Mouse (Mus musculus) hindbrain, embryonic 14.5 days (tissue): ENCODE measurements at regions not wholly inside any gene's neighbourhood (a gene's known extent, or its start where the extent isn't known, plus 50 kb on each side); places are given as distances from the start of the nearest gene placed in this dataset.

Source experiments
- ATAC-seq: fragments of 200-750 bp; cut with Nextera tagmentation; 2 replicates; pipeline ENCODE4 v1.8.0; 2017; ENCODE audit warnings: moderate number of reproducible peaks, mild to moderate bottlenecking, moderate TSS enrichment, moderate library complexity; ENCODE audit not compliant: low FRiP score
- DNase-seq: peaks from one replicate; pipeline ENCODE4 v3.0.0-alpha.2; 2015; ENCODE audit warnings: low spot score
- H3K27ac ChIP-seq: fragments of 300-500 bp; sonication (generic); 2 replicates; pipeline ENCODE4 v1.5.1; 2014; ENCODE audit warnings: mild to moderate bottlenecking, moderate library complexity
- H3K27me3 ChIP-seq: fragments of 300-500 bp; sonication (generic); 2 replicates; pipeline ENCODE4 v1.6.1; 2014; ENCODE audit warnings: mild to moderate bottlenecking, low read length, mixed read lengths; ENCODE audit not compliant: control insufficient read depth, insufficient read depth
- H3K36me3 ChIP-seq: fragments of 300-500 bp; sonication (generic); replicated peaks from 2 replicates; pipeline ENCODE4 v1.6.1; 2014; ENCODE audit not compliant: control insufficient read depth, insufficient read depth
- H3K4me1 ChIP-seq: fragments of 300-500 bp; sonication (generic); replicated peaks from 2 replicates; pipeline ENCODE4 v1.6.1; 2014; ENCODE audit warnings: antibody characterized with exemption, low read length, mixed read lengths; ENCODE audit not compliant: control insufficient read depth, insufficient read depth
- H3K4me2 ChIP-seq: fragments of 300-500 bp; sonication (generic); replicated peaks from 2 replicates; pipeline ENCODE4 v1.6.1; 2014; ENCODE audit warnings: mild to moderate bottlenecking, moderate library complexity
- H3K4me3 ChIP-seq: fragments of 300-500 bp; sonication (generic); replicated peaks from 2 replicates; pipeline ENCODE4 v1.5.1; 2014; ENCODE audit warnings: mild to moderate bottlenecking, low read length
- H3K9ac ChIP-seq: fragments of 300-500 bp; sonication (generic); 2 replicates; pipeline ENCODE4 v1.6.1; 2014
- H3K9me3 ChIP-seq: fragments of 300-500 bp; sonication (generic); 2 replicates; pipeline ENCODE4 v1.6.1; 2016; ENCODE audit warnings: low read length; ENCODE audit not compliant: control insufficient read depth
- WGBS: fragments of 180-500 bp; shearing (Covaris S2); extraction: QIAGEN DNeasy Blood & Tissue Kit; methylation state at CpG from one replicate; pipeline ENCODE4 v1.1.7; 2014; 5-methylcytosine and 5-hydroxymethylcytosine counted together

GRCm38 (mm10) chr8:107669608-107670007 is 81.3 kb upstream of the Psmd7 start:
- Histone ChIP-seq H3K4me2 (no peak overlapping the region), H3K4me3 (no peak overlapping the region), H3K9ac (no peak overlapping the region), H3K27me3 (no peaks in the 10 kb centered on the region), H3K36me3 (no peaks in the 10 kb centered on the region), H3K27ac (no peak overlapping the region), H3K9me3 (no peaks in the 10 kb centered on the region), H3K4me1 (no peaks in the 10 kb centered on the region; the same call in 1 of the 2 replicates)
- no peak for ATAC-seq
- DNase-seq: no peak
- WGBS: 90% methylated on average over 5 of the region's 5 CpGs

- no peaks in the 10 kb centered on the region for H3K27me3 ChIP-seq
- DNase-seq: peak; percentile 64
- H3K4me3 ChIP-seq: no peak overlapping the region
- no peaks in the 10 kb centered on the region for H3K36me3 ChIP-seq
- H3K9me3 ChIP-seq: no peaks in the 10 kb centered on the region
- H3K4me2 ChIP-seq: no peak overlapping the region
- H3K27ac ChIP-seq: 0 out of 2 replicates have a peak overlapping the region, but pooled peaks have one; percentile 1
- no peak overlapping the region for H3K9ac ChIP-seq
- 23% methylated on average over 8 of the region's 8 CpGs for whole genome bisulfite sequencing
- no peaks in the 10 kb centered on the region; the same call in 1 of the 2 replicates for H3K4me1 ChIP-seq
- ATAC-seq: peak; percentile 73; the same call in 1 of the 2 replicates
Measured at GRCm38 (mm10) chr8:107671471-107671870, 83.2 kb upstream of the Psmd7 start.

GRCm38 (mm10) chr8:107672691-107673090 is 84.4 kb upstream of the Psmd7 start:
- Histone ChIP-seq H3K4me1 (no peaks in the 10 kb centered on the region; the same call in 1 of the 2 replicates), H3K4me3 (no peak overlapping the region), H3K4me2 (no peak overlapping the region), H3K27ac (no peak overlapping the region), H3K9me3 (no peaks in the 10 kb centered on the region), H3K9ac (no peak overlapping the region), H3K27me3 (no peaks in the 10 kb centered on the region), H3K36me3 (no peaks in the 10 kb centered on the region)
- ATAC-seq: no peak
- WGBS: 94% methylated on average over 6 of the region's 6 CpGs
- DNase-seq: no peak

GRCm38 (mm10) chr8:107682066-107682465 is 93.8 kb upstream of the Psmd7 start:
- Histone ChIP-seq H3K4me3 (no peak overlapping the region), H3K27me3 (peaks cover 5% of the 10 kb centered on the region; the same call in 1 of the 2 replicates), H3K9ac (no peak overlapping the region), H3K27ac (no peak overlapping the region), H3K4me1 (no peaks in the 10 kb centered on the region), H3K36me3 (no peaks in the 10 kb centered on the region), H3K4me2 (no peak overlapping the region), H3K9me3 (no peaks in the 10 kb centered on the region)
- DNase-seq (no peak), ATAC-seq (no peak)
- WGBS: 91% methylated on average over 11 of the region's 11 CpGs

- WGBS: 64% methylated on average over 29 of the region's 29 CpGs
- no peak overlapping the region for H3K4me3 ChIP-seq
- no peaks in the 10 kb centered on the region for H3K36me3 ChIP-seq
- H3K4me1 ChIP-seq: no peaks in the 10 kb centered on the region
- H3K9me3 ChIP-seq: no peaks in the 10 kb centered on the region
- H3K9ac ChIP-seq: no peak overlapping the region
- no peak overlapping the region for H3K27ac ChIP-seq
- DNase-seq: no peak
- ATAC-seq: no peak
- H3K27me3 ChIP-seq: peaks cover 5% of the 10 kb centered on the region; the same call in 1 of the 2 replicates
- 0 out of 2 replicates have a peak overlapping the region, but pooled peaks have one; percentile 7 for H3K4me2 ChIP-seq
Measured at GRCm38 (mm10) chr8:107684721-107685691, 96.7 kb upstream of the Psmd7 start.

GRCm38 (mm10) chr8:107686936-107687335 is 98.7 kb upstream of the Psmd7 start:
- Histone ChIP-seq H3K9me3 (no peaks in the 10 kb centered on the region), H3K27me3 (peaks cover 5% of the 10 kb centered on the region; the same call in 1 of the 2 replicates), H3K4me2 (no peak overlapping the region), H3K9ac (no peak overlapping the region), H3K4me1 (no peaks in the 10 kb centered on the region), H3K27ac (no peak overlapping the region), H3K4me3 (no peak overlapping the region), H3K36me3 (no peaks in the 10 kb centered on the region)
- 53% methylated on average over 5 of the region's 5 CpGs for whole genome bisulfite sequencing
- DNase-seq: no peak
- ATAC-seq: no peak

GRCm38 (mm10) chr8:107687529-107687928 is 99.3 kb upstream of the Psmd7 start:
- Histone ChIP-seq H3K36me3 (no peaks in the 10 kb centered on the region), H3K4me2 (no peak overlapping the region), H3K27me3 (peaks cover 5% of the 10 kb centered on the region; the same call in 1 of the 2 replicates), H3K4me1 (no peaks in the 10 kb centered on the region), H3K9me3 (no peaks in the 10 kb centered on the region), H3K27ac (no peak overlapping the region), H3K4me3 (no peak overlapping the region), H3K9ac (no peak overlapping the region)
- 91% methylated on average over 9 of the region's 9 CpGs for WGBS
- ATAC-seq (no peak), DNase-seq (no peak)

- no peaks in the 10 kb centered on the region for H3K4me1 ChIP-seq
- H3K27me3 ChIP-seq: no peaks in the 10 kb centered on the region
- H3K4me2 ChIP-seq: no peak overlapping the region
- DNase-seq (no peak), ATAC-seq (no peak)
- no peaks in the 10 kb centered on the region for H3K9me3 ChIP-seq
- no peak overlapping the region for H3K9ac ChIP-seq
- H3K4me3 ChIP-seq: no peak overlapping the region
- no peak overlapping the region for H3K27ac ChIP-seq
- no peaks in the 10 kb centered on the region for H3K36me3 ChIP-seq
- WGBS: 96% methylated on average over 10 of the region's 10 CpGs
Measured at GRCm38 (mm10) chr8:107689020-107689419, 100.8 kb upstream of the Psmd7 start.

GRCm38 (mm10) chr8:107691251-107691650 is 103.0 kb upstream of the Psmd7 start:
- H3K9me3 ChIP-seq: no peaks in the 10 kb centered on the region
- DNase-seq (no peak), ATAC-seq (no peak)
- H3K4me3 ChIP-seq: no peak overlapping the region
- H3K36me3 ChIP-seq: no peaks in the 10 kb centered on the region
- H3K4me2 ChIP-seq: no peak overlapping the region
- no peak overlapping the region for H3K9ac ChIP-seq
- H3K27me3 ChIP-seq: no peaks in the 10 kb centered on the region
- H3K27ac ChIP-seq: no peak overlapping the region
- 66% methylated on average over 4 of the region's 4 CpGs for WGBS
- H3K4me1 ChIP-seq: no peaks in the 10 kb centered on the region
